Mouse (Mus musculus) c-Kit-negative CD71-positive TER-119-positive erythroid progenitor cells, embryonic 14.5 days (primary cell): ENCODE results near the gene Copa.

Experiments
- DNase-seq: peaks from one replicate; pipeline ENCODE4 v3.0.0-alpha.2; 2013; ENCODE audit warnings: low read depth, low spot score

Copa gene

DNA sequence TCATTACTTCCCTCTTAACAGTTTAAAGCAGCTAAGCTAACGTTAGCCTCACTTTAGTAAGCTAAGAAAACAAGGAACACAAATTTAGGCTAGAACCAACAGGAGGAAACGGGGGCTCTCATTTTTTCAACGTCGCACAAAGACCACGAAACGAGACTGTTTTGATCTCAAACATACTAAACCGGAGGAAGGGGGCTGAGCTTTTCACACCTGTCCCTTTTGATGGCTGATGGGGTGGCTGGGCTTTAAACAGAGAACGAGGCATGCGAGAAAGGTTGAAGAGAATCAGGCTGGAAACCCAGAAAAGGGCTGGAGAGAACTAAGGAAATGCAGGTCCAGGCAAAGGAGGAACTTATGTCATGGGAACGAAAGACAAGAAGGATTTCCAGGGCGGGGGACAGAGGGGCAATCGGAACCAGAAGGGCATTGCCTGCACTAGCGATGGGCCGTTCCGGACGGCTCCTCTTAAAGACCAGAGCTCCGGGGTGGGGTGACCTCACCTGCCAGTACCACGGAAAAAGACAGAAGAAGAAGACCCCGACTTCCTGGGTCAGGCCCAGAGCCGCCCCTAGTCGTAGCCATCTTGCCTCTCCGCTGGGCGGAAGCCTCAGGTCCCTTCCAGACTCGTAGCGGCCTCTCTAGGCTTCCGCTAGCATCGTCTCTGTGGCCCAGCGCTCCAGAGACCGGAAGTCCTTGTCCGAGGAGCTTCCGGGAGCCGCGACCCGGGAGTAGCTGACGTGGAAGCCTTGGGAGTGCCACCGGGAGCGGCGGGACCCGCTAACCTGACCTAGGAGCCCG is at the start of gene Copa, which contains the start of gene Ncstn:
Gene Copa, plus strand, starts transcription at position 429 of the 798 bp plus-strand sequence.
Gene Ncstn, minus strand, starts transcription at position 695 of the 798 bp plus-strand sequence.
- peak; percentile 90 for DNase-seq

DNA sequence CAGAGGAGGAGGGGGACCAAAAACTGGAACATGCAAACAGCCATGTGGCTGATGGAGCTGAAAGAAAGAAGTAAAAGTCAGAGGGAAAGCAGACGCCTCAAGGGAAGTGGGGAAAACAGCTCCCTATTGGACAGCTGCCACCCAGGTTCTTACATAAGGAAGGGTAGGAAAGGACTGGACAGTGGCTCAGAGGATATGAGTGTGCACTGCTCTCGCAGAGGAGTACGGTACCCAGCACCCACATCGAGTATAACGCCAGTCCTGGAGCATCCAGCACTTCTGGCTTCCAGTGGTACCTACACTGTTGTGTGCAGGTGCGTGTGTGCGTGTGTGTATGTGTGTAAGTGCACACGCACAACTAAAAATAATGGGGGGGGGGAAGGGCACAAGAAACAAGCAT is 35.9 kb upstream of the Copa start:
- no peak for DNase-seq

DNA sequence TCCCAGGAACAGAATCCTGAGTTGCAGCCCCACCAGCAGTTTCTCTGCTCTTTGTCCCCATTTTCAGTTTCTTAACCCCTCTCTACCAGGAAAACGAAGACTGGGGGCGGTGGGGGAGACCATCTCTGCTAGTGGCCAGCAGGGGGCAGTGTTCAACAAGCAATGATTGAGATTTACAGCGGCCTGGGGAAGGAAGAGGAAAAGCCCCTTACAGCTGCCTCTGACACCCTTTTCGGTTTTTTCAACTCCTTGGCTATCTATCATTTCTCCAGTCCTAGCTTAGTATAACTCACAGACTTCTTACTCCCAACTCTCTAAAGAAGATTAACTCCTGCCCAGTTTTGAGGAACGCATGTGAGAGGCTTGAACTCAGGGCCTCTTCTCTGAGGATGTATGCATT is 35.4 kb upstream of the Copa start:
- peak; percentile 33 for DNase-seq

DNA sequence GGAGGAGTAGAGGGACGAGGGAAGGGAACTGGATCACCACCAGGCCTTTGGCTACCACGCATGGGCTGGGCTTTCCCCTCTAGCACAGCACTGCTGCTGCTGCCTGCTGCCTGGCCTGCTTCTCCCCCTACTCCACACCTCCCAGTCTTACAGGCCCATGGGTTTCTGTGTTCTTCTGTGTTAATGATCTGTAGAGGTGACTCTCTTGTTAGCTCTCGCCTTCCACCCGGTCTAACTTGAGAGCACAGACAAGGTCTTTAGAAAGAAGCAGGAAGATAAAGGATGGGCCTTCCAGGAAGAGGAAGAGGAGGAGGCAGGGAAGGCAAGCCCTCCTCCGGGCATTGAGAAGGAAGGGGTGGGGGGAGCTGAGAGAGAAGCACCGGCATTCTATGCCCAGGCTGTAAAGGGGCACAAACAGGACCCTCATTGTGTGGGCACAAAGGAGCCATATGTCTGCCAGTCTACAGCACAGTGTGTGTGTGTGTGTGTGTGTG is 34.0 kb upstream of the Copa start:
- DNase-seq = no peak

DNA sequence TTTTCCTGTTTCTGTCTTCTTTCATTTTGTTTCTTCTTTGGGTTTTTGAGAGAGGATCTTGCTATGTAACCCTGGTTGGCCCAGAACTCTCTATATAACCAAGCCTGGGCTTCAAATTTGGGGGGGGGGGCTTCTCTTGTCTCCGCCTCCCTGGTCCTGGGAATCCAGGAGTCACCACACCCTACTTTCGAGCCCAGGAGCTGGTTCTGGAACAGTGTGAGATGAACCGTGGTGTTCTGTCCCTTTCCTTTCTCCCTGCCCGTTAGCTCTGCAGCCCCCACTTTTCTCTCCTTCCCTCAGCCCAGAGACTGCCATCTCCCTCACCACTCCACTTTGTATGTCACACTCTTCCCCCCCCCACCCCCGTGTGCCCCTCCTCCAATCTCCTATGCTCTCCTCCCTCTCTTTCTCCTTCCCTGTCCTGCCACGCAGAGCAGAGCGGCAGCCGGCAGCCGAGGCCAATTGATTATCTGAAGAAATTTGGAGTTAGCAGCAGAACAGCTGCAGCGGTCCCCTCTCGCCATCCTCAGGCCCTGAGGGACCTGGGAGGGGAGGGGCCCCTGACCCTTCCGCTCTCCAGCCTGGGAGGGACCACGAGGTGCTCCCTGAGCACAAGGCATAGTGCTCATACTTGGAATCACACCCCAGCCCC is 33.1 kb upstream of the Copa start:
- DNase-seq = no peak

DNA sequence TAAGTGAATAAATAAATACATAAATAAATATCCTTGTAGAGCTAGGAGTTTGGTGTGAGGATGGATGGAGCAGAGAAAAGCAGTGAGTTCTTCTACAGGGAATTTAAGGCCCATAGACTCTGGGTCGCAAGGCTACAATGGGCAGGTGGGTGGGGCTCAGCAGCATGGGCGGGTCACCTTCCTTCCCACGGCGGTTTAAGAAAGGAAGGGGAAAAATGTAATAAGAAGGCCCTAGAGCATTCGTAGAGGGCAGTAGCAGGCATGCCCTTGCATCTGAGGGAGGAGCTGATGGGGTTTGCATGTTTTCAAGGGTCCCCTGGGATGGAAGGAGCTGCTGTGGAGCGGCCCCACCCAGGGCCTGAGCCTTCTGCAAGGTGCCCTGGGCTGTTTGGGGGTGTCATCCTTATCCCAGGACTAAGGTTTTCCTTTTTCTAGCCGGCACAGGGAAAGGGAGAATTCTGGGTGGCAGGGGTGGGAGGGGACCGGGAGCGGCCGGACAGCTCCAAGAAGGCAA is 29.5 kb upstream of the Copa start:
- DNase-seq = no peak

DNA sequence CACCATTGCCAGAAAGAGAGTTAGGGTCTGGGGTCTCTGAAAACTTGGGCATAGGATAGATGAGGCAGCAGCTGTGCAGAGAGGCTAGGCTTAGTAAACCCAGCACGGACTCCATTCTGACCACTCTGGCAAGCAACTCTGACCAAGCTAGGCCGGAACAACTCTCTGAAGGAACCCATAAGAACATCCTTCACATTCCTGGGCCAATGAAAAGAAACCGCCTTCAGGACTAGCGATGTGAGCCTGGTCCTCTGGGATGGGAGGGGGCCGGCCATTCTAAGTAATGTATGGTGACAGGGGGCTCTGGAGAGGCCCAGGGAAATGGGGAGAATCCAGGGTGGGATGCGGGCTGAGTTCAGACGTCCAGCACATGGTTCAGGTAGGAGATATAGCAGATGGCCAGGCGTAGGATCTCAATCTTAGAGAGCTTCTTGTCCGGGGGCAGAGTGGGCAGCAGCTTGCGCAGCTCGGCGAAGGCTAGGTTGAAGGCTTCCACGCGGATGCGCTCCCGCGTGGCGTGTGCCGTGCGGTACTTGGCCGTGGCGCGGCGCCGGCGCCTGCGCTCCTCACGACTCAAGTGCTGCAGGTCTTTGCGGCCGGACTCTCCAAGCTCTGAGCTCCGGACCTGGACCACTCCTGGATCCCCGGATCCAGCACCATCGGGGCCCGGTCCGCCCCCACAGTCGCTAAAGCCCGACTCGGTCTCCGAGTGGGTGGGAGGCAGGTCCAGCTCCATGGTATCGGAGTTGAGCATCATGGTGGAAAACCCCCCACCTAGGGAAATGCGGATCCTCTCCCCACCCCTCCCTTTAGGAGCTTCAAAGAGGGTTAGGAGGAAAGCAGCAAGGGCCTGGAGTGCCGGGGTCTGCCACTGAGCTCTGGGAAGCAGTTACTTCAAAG is 28.5 kb upstream of the Copa start:
- DNase-seq = no peak

DNA sequence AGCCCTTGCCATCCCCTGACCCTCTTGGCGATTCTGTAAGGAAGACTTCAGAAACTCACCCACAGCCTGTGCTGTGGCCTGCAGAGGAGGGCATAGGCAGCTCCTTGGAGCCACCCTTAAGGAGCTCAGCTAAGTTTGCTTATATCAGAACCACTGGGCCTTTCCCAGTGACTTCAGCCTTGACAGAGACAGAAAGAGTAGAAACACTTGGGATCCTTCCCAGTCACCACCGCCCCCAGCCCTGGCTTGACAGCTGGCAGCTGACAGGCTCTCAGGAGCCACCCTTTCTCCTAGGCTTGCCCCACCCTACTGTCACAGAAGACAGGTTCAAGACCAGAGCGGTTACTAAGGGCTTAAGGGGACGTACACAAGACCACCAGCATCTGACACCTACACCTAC is 26.1 kb upstream of the Copa start:
- DNase-seq = no peak

DNA sequence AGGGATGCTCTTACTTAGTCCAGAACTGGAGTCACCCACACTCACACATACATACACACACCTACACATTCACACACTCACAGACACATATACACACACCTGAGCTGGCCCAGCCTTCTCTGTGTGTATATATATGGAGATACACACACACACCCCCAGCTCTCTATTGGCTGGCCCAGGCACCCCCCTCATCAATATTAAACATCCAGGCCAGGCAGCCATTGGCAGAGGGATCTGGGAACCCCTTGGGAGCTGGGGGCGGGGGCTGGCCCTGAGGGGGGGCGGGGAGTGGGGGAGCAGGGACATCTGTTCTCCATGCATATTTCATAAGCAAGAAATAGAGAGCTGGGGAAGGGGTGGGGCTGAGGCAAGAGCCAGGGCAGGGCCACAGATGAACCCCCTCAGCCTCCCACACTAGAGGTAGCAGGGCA is 24.8 kb upstream of the Copa start, which contains the start of gene Nhlh1:
Gene Nhlh1, minus strand, starts transcription at position 83 of the 431 bp plus-strand sequence.
- DNase-seq = no peak

DNA sequence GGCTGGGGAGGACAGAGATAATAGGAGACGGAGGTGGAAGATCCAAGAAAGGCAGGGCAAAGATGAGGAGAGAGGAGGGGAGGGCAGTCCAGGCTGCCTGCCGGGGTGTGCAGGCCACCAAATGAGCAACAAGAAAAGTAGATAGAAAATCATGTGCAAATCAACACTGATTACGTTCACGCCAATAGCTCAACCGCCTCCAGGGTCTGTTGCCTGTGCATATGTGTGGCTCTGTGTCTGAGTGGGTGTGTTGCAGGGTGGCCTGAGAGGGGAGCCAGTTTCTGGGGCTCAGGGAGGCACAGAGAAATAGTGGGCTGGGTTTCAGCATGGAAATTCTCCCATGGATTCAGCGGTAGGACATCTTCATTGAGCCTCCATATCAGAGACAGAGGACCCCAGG is 24.0 kb upstream of the Copa start:
- DNase-seq = no peak

DNA sequence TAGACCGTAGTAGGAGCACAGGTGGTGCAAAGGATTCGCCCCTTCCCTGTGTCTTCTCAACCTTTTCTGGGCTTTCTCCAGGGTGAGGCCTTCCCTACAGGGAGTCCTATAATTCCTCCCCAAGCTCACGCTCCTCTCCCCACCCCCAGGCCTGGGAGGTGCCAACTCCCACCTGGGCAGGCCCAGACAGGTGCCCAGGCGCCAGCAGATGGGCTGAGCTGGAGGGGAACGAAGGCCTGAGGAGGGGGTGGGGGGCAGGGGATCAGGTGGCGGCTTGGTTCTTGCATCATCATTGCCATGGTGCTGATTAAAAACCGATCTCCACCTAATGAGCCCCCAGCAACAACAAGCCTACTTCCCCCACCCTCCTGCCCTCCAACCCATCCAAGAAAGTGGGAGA is 23.5 kb upstream of the Copa start:
- no peak for DNase-seq

DNA sequence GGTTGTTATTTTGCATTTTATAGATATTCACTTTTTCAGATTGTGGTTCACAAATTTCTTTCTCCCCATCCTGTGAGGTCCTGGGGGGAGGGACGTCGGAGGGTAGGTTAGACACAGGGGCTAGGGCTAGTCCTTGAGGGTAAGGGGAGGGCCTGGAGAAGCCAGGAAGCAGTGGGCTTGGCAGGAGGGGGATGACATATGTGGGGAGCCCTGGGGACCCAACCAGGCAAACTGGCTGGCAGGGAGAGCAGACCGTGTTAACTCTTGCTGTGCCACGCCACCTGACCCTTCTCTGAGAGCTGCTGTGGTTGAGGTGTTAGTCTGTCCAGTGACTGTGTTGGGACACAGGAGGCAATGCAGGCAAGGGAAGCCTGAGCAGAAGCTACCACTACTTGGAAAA is 21.7 kb upstream of the Copa start:
- DNase-seq = no peak

DNA sequence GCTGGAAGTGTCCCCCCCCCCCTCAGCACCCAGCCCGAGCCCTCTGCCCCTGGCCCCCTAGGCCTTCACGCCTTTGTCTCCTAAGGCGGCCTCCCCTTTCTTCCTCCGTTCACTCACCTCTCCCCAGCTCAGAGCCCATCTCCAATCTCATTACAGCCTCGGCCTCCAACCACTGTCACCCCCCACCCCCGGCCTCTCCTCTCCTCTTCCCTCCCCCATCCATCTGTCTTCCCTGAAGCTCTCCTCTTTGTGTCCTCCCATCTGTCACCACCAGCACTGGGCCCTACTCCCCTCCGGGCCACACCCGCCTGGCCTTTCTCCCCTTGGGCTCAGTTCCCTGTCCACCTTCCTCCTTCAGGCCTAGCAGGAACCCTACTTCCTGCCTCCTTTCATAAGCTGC is 21.1 kb upstream of the Copa start:
- DNase-seq = no peak

DNA sequence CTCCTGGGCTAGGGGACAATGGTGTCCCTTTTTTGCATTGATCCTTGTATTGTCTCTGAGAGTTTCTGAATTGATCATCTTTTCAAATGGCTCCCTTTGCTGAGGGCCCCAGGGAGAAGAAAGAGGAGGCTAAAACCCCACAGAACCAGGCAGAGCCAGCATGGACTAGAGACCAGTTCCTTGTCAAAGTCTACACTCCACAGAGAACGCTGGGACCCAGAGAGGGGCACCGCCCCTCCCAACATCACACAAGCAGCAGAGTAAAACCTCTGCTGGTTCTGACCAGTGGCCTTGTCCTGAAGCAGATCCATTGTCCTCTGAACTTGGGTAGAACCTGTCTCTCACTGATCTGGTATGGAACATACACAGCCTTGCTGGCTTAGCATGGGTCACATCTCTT is 20.2 kb upstream of the Copa start:
- no peak for DNase-seq

DNA sequence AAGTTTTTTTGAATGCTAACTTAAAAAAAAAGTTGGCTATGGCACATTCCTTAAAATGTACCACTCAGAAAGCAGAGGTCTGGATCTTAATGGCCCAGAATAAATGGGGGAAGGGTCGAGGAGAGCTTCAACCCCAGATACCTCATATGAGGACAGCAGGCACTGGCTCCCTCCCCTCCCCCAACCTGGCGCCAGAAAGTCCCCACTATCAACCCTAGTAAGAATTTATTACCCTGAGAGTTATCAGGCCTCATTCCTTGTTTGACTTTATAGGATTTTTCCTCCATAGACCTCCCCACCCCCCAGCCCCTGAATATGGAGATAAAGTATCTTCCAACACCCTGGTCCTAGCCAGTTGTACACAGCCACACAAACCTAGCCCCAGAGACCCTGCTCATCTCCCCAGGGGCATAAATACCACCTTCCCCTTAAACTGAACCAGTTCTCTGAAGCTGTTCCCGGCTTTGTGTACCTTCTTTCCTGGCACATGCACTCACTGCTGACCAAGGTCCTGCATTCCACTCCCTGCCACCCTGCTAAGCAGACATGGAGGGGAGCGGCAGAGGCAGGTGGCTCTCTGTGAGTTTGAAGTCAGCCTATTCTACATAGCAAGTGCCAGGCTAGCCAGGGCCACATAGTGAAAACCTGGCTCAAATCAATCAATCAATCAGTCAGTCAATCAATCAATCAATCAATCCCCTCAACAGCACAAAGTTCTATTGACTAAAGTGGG is 18.9 kb upstream of the Copa start:
- no peak for DNase-seq

DNA sequence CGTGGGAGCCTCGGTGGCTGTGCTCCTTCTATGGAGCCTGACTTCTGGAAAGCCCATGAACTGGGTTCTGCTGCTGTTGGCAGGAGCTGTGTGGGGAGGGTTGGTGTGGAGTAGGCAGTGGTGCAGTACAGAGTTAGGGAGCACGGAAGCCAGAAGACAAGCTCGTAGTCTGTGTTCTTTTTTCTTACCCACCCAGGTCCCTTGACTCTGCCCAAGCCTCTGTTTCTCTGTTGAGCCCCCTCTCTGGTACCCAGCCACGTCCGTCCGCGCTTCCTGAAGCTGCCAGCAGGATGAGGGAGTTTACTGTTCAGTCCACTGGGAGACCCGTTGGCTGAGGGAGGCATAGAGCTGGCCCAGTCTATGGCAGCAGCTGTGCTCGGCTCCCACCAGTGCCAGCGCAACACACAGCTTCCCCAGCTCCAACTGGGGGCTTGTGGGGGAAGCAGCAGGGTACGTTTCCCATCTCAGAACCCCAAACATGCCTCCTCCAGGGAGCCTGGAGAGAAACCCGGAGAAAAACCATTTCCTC is 17.7 kb upstream of the Copa start:
- no peak for DNase-seq

DNA sequence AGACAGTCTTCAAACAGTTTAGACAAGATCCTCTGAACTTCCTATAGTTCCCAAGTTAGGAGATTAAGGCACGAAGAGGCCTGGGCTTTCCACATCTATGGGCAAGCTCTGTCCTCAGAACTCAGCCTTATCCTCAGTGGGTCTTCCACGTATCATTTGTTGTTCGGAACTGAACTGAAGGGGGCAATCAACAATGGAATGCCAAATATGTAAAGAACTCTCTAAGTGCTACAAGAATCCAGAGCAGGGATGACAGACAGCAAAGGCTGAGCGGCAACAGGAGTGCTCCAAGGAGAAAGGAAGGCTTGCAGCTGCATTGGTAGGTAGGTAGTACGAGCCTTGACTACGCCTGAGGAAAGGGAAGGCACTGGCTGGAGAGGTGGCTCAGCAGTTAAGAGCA is 12.1 kb upstream of the Copa start:
- DNase-seq = no peak

DNA sequence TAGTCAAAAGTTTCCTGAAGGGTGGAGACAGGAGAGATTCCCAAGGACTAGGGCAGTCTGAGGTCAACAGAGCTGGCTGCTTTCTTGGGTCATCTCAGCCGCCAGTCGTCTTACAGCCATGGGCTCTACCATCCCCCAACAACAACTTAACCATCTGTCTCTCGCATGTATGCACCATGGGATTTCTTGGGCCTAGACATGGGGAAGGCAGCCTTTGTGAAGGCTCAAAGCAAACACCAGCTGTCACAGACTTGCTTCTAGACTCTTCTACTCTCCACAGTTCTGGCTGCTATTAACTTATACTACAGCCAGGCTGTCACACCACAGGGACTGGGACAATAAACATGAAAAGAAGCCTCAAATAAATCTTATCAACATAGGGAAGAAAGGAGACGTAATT is 10.8 kb upstream of the Copa start:
- DNase-seq = no peak

DNA sequence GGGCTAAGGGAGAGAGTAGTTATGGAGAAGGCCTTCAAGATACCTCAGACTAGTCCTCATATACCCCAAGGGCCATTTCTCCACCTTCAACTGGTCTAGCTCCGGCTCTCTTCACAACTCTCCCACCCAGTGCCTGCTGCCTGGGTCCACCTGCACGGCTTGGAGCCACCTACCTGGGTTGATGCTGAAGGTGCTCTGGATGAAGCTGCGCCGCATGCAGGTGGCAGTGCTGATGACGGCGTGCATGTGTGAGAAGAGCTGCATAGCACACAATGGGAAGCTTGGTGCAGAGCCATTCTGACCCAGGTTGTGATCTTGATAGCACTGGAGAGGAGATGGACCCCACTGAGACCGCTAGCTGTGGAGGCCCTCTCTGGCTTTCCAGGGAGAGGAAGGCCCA is 9.7 kb upstream of the Copa start:
- no peak for DNase-seq

DNA sequence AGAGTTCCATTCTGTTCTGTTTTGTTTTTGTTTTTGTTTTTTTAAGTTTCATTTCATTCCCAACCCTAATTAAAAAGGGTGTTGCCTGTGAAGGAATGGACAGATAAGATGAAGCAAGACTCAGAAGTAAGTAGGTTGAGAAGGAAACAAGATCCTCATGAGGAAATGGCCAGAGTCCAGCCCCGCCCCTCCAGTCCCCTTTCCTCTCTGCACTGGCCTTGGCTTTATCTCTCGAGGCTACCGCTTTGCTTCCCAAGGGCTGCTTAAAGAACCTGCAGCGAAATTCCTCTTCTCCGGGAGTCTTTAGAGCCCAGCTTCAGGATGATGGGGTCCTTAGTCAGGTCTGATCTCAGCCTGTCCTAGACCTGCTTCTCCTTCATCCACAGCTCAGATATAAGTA is 4.3 kb upstream of the Copa start:
- DNase-seq = no peak
